Mouse (Mus musculus): Measurements from ENCODE around the gene Tbc1d16. TPM values are rescaled to one million over a fixed set of nuclear protein-coding genes. Genes with fewer than 3 reads are reported as not detected.
A peak's percentile ranks its signal among the peaks of the same experiment; 100 is the strongest.
"Not testable (repeated sequence)": the region's sequence is repeated elsewhere in the genome, so short reads cannot be mapped to it uniquely, and the experiment has no call there.

Gene Tbc1d16
- polyA plus RNA-seq, 1 experiment = 17.6 TPM

DNA sequence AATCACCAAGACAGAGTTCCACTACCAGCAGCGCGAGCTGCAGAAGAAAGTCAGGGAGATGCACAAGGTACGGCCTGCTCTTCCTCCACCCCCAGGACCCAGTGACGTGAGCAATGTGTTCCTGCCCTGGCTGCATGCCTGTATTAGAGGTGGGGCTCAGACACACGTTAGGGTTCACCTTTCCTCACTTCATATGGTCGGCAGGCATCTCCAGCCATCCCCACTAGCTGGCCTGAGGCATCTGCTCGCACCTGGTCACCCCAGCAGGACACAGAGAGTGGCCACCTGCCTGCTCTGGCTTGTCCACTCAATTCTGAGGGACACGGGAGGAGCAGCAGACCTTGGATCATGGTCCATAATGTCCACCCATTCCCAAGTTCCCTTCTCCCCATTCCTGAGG lies 31.7 kb upstream of the Tbc1d16 start:
- 88% methylated on average over 8 of the region's 8 CpGs for WGBS
- TF ChIP-seq POLR2A (IDR thresholded peaks at IDR 0.05; ENCODE audit: borderline replicate concordance, extremely low read depth, low read depth, low read length) (no peak), CTCF (IDR thresholded peaks at IDR 0.05; ENCODE audit: insufficient read depth, low read length) (no peak)
- DNase-seq = no peak
- Histone ChIP-seq H3K4me1 (ENCODE audit: control insufficient read depth, insufficient read depth, low read length) (no peaks in the 10 kb centered on the region), H3K4me3 (replicated peaks; ENCODE audit: extremely low read depth, low read depth, low read length) (no peak overlapping the region)

DNA sequence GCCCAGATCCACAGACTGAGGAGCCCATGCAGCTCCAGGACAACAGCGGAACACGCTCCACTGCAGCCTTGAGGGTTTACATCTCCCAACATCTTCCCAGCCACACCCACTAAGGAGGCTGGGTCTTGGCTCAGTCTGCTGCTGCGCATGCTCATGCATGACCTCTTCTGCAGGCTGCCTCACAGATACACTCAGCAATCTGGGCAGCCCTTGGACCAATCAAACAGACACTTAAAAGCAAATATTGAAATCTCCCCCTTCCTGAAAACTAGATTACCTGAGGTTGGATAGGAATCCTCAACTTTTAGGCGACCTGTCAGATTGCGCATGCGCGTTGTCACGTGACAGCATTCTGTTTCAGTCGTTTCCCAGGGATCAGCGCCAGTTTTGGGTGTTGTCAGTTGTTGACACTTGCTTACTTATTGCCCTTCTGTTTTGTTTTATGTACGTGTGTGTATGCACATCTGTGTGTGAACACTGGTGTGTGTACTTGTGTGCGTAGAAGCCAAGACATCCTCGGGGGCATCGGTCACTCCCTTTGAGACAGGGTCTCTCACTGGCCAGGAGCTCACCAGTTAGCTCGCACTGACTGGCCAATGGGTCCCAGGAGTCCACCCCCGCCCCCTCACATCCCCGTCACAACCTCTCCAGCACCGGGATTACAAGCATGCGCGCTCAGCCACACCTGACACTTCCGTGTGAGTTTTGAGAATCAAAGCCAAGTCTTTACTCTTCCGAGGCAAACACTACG lies 30.4 kb upstream of the Tbc1d16 start:
- WGBS = 42% methylated on average over 23 of the region's 23 CpGs
- peak; percentile 68 for DNase-seq
- peak overlapping the region; percentile 55 for H3K4me3 ChIP-seq (replicated peaks; ENCODE audit: extremely low read depth, low read depth, low read length)
- no peak for TF ChIP-seq CTCF (IDR thresholded peaks at IDR 0.05; ENCODE audit: insufficient read depth, low read length)
- TF ChIP-seq POLR2A (IDR thresholded peaks at IDR 0.05; ENCODE audit: borderline replicate concordance, extremely low read depth, low read depth, low read length) = peak; percentile 26; the same call in 1 of the 2 replicates
- no peaks in the 10 kb centered on the region for H3K4me1 ChIP-seq (ENCODE audit: control insufficient read depth, insufficient read depth, low read length)

DNA sequence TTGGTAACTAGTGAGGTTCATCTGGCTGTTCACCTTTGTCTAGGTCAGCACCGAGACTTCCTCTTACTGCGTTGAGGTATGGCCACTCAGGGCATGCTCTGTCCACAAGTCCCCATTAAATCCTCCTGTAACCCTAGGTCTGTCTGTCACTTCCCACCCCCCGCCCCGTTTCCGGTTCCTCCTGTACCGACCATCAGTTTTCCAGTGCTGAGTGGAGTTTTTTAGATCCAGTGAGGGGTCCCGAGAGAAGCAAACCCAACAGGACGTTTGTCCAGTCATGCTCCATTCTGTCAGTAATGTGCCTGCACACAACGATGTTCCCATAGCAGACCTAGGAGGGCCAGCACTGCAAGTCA lies 29.9 kb upstream of the Tbc1d16 start:
- peak overlapping the region; percentile 42 for H3K4me3 ChIP-seq (replicated peaks; ENCODE audit: extremely low read depth, low read depth, low read length)
- TF ChIP-seq POLR2A (IDR thresholded peaks at IDR 0.05; ENCODE audit: borderline replicate concordance, extremely low read depth, low read depth, low read length) (no peak), CTCF (IDR thresholded peaks at IDR 0.05; ENCODE audit: insufficient read depth, low read length) (no peak)
- DNase-seq = no peak
- H3K4me1 ChIP-seq (ENCODE audit: control insufficient read depth, insufficient read depth, low read length) = no peaks in the 10 kb centered on the region
- 50% methylated on average over 9 of the region's 9 CpGs for WGBS

- DNase-seq; H3K4me3 ChIP-seq (replicated peaks; ENCODE audit: extremely low read depth, low read depth, low read length); H3K4me1 ChIP-seq (ENCODE audit: control insufficient read depth, insufficient read depth, low read length): not testable (repeated sequence)
- 49% methylated on average over 5 of the region's 5 CpGs for WGBS
Measured at GRCm38 (mm10) chr11:119256557-119256956, 28.3 kb upstream of the Tbc1d16 start.

GRCm38 (mm10) chr11:119252854-119253541 lies 24.7 kb upstream of the Tbc1d16 start:
- WGBS = 7% methylated on average over 22 of the region's 22 CpGs
- H3K4me3 ChIP-seq (replicated peaks; ENCODE audit: extremely low read depth, low read depth, low read length) = no peak overlapping the region
- TF ChIP-seq POLR2A (IDR thresholded peaks at IDR 0.05; ENCODE audit: borderline replicate concordance, extremely low read depth, low read depth, low read length) (no peak), CTCF (IDR thresholded peaks at IDR 0.05; ENCODE audit: insufficient read depth, low read length) (peak; percentile 45)
- no peaks in the 10 kb centered on the region; the same call in 1 of the 2 replicates for H3K4me1 ChIP-seq (ENCODE audit: control insufficient read depth, insufficient read depth, low read length)
- DNase-seq = no peak

DNA sequence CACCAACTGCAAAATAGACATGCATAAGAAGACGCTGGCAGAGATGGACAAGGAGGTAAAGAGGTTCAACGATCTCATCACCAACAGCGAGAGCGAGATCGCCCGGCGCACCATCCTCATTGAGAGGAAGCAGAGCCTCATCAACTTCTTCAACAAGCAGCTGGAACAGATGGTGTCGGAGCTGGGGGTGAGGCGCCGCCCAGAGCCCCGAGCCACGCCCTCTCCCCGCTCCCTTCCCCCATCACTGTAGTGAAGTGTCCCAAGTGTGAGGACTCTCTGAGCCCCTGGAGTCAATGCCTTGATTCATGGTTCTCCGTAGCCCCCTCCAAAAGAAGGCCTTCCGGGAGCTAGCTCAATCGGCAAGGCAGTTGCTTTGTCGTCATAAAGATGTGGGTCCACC lies 22.7 kb upstream of the Tbc1d16 start:
- 44% methylated on average over 17 of the region's 17 CpGs for WGBS
- Histone ChIP-seq H3K4me1 (ENCODE audit: control insufficient read depth, insufficient read depth, low read length) (no peaks in the 10 kb centered on the region; the same call in 1 of the 2 replicates), H3K4me3 (replicated peaks; ENCODE audit: extremely low read depth, low read depth, low read length) (no peak overlapping the region)
- TF ChIP-seq POLR2A (IDR thresholded peaks at IDR 0.05; ENCODE audit: borderline replicate concordance, extremely low read depth, low read depth, low read length) (no peak), CTCF (IDR thresholded peaks at IDR 0.05; ENCODE audit: insufficient read depth, low read length) (no peak)
- no peak for DNase-seq

- peak; percentile 33; the same call in 1 of the 2 replicates for TF ChIP-seq CTCF (IDR thresholded peaks at IDR 0.05; ENCODE audit: insufficient read depth, low read length)
- TF ChIP-seq POLR2A (IDR thresholded peaks at IDR 0.05; ENCODE audit: borderline replicate concordance, extremely low read depth, low read depth, low read length) = no peak
- whole genome bisulfite sequencing = 17% methylated on average over 6 of the region's 6 CpGs
- Histone ChIP-seq H3K4me1 (ENCODE audit: control insufficient read depth, insufficient read depth, low read length) (no peaks in the 10 kb centered on the region; the same call in 1 of the 2 replicates), H3K4me3 (replicated peaks; ENCODE audit: extremely low read depth, low read depth, low read length) (no peak overlapping the region)
- peak; percentile 45 for DNase-seq
Measured at GRCm38 (mm10) chr11:119249011-119249410, 20.7 kb upstream of the Tbc1d16 start.

GRCm38 (mm10) chr11:119245543-119245942 lies 17.2 kb upstream of the Tbc1d16 start:
- 91% methylated on average over 6 of the region's 6 CpGs for WGBS
- not testable (repeated sequence) for H3K4me1 ChIP-seq (ENCODE audit: control insufficient read depth, insufficient read depth, low read length); H3K4me3 ChIP-seq (replicated peaks; ENCODE audit: extremely low read depth, low read depth, low read length); DNase-seq

DNA sequence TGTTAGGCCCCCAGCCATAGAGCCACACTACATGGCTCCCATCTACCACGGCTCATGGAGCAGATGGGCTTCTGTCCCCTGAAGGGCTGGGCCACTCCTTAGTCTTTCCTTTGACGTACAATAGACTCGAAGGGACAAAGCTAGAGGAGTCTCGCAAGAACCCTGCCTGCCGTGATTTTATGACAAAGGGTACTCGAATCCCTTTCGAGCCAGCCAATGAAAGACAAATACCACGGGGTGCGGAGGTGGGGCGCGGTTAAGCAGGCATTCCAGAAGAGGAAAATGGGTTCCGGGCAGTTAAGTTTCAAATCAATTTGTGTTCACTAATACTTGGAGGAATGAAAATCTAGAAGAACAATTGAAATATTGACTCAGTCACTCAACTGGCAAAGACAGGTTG lies 11.2 kb upstream of the Tbc1d16 start:
- no peak for DNase-seq
- no peak for TF ChIP-seq CTCF (IDR thresholded peaks at IDR 0.05; ENCODE audit: insufficient read depth, low read length)
- no peak for TF ChIP-seq POLR2A (IDR thresholded peaks at IDR 0.05; ENCODE audit: borderline replicate concordance, extremely low read depth, low read depth, low read length)
- 0 out of 2 replicates have a peak, but pooled peaks cover 2% of the 10 kb centered on the region for H3K4me1 ChIP-seq (ENCODE audit: control insufficient read depth, insufficient read depth, low read length)
- no peak overlapping the region for H3K4me3 ChIP-seq (replicated peaks; ENCODE audit: extremely low read depth, low read depth, low read length)
- whole genome bisulfite sequencing = 87% methylated on average over 12 of the region's 12 CpGs

GRCm38 (mm10) chr11:119238305-119238721 lies 10.0 kb upstream of the Tbc1d16 start:
- 0 out of 2 replicates have a peak, but pooled peaks cover 2% of the 10 kb centered on the region for H3K4me1 ChIP-seq (ENCODE audit: control insufficient read depth, insufficient read depth, low read length)
- peak overlapping the region; percentile 42 for H3K4me3 ChIP-seq (replicated peaks; ENCODE audit: extremely low read depth, low read depth, low read length)
- WGBS = 9% methylated on average over 11 of the region's 11 CpGs
- TF ChIP-seq POLR2A (IDR thresholded peaks at IDR 0.05; ENCODE audit: borderline replicate concordance, extremely low read depth, low read depth, low read length) (peak; percentile 12; the same call in 1 of the 2 replicates), CTCF (IDR thresholded peaks at IDR 0.05; ENCODE audit: insufficient read depth, low read length) (no peak)
- DNase-seq = peak; percentile 57
